Mouse (Mus musculus) CH12.LX (cell line): ENCODE results near the gene Asnsd1. TPM values are rescaled to one million over a fixed set of nuclear protein-coding genes. Genes with fewer than 3 reads are reported as not detected.
"Not testable (repeated sequence)": the region's sequence is repeated elsewhere in the genome, so short reads cannot be mapped to it uniquely, and the experiment has no call there.

Source experiments
- DNase-seq: peaks from one replicate; pipeline ENCODE4 v3.0.0-alpha.2; 2013; ENCODE audit errors: extremely low read depth
- H3K27ac ChIP-seq: 2 replicates; pipeline ENCODE4 v1.5.1; 2012; ENCODE audit warnings: low read depth, mild to moderate bottlenecking, control low read depth, moderate library complexity; ENCODE audit not compliant: insufficient read depth
- H3K27me3 ChIP-seq: replicated peaks from 2 replicates; pipeline ENCODE3; 2012; ENCODE audit warnings: inconsistent platforms
- H3K36me3 ChIP-seq, 2 experiments: replicated peaks in 1 of 2; 2 replicates each; pipeline versions ENCODE3 to v1.6.1; 2012; ENCODE audit warnings: inconsistent platforms in 1 of 2, low read length in 1 of 2, mild to moderate bottlenecking in 1 of 2, mixed read lengths in 1 of 2, moderate library complexity in 1 of 2; ENCODE audit not compliant: control insufficient read depth in 1 of 2, insufficient read depth in 1 of 2
- H3K4me1 ChIP-seq, 2 experiments: 2 replicates each; pipeline ENCODE4 v1.6.1; 2012; ENCODE audit warnings: inconsistent platforms in 1 of 2, moderate library complexity in 1 of 2; ENCODE audit not compliant: insufficient read depth in 2 of 2, control insufficient read depth in 1 of 2
- H3K4me2 ChIP-seq: 2 replicates; pipeline ENCODE4 v1.6.1; 2012; ENCODE audit warnings: low read depth, mild to moderate bottlenecking, control low read depth; ENCODE audit not compliant: poor library complexity, insufficient read depth, severe bottlenecking
- H3K4me3 ChIP-seq, 3 experiments: fragments of 150-350 bp in 1 of 3; sonication (generic) in 1 of 3; replicated peaks in 1 of 3; 2 replicates each; pipeline versions ENCODE3 to v1.5.1; 2011 to 2012; ENCODE audit warnings: low read depth in 2 of 3, low read length in 2 of 3, mild to moderate bottlenecking in 2 of 3, moderate library complexity in 2 of 3, control low read depth in 1 of 3, improper control_type of control experiment in 1 of 3, inconsistent platforms in 1 of 3, mixed read lengths in 1 of 3; ENCODE audit not compliant: poor library complexity in 1 of 3
- H3K79me2 ChIP-seq: replicated peaks from 2 replicates; pipeline ENCODE4 v1.6.1; 2012; ENCODE audit warnings: mild to moderate bottlenecking, moderate library complexity; ENCODE audit not compliant: control insufficient read depth, poor library complexity, insufficient read depth, severe bottlenecking; ENCODE audit errors: extremely low read depth
- H3K9ac ChIP-seq: 2 replicates; pipeline ENCODE4 v1.6.1; 2012; ENCODE audit warnings: low read depth, mild to moderate bottlenecking, control low read depth, moderate library complexity; ENCODE audit not compliant: insufficient read depth
- H3K9me3 ChIP-seq: replicated peaks from 2 replicates; pipeline ENCODE3; 2012; ENCODE audit warnings: low read length, inconsistent platforms, mixed read lengths
- BHLHE40 ChIP-seq: IDR thresholded peaks from 2 replicates; pipeline ENCODE4 v1.6.1; 2011; ENCODE audit warnings: mild to moderate bottlenecking, low read depth, low read length, improper control_type of control experiment
- CTCF ChIP-seq, 2 experiments: IDR thresholded peaks in 1 of 2; conservative IDR thresholded peaks in 1 of 2; 2 replicates each; pipeline ENCODE4 v1.5.1; 2011 to 2012; ENCODE audit warnings: low read depth in 2 of 2, low read length in 2 of 2, improper control_type of control experiment in 1 of 2, inconsistent platforms in 1 of 2, mild to moderate bottlenecking in 1 of 2, moderate library complexity in 1 of 2
- E2F4 ChIP-seq: IDR thresholded peaks from 2 replicates; pipeline ENCODE4 v1.6.1; 2011; ENCODE audit warnings: low read depth, low read length, improper control_type of control experiment; ENCODE audit not compliant: insufficient replicate concordance
- JUN ChIP-seq: IDR thresholded peaks from 2 replicates; pipeline ENCODE4 v1.6.1; 2011; ENCODE audit warnings: low read depth, mild to moderate bottlenecking, low read length, improper control_type of control experiment, moderate library complexity; ENCODE audit not compliant: insufficient read depth
- KAT2A ChIP-seq: IDR thresholded peaks from 2 replicates; pipeline ENCODE4 v1.6.1; 2012; ENCODE audit warnings: low read length, improper control_type of control experiment, inconsistent platforms; ENCODE audit not compliant: insufficient replicate concordance
- MAFK ChIP-seq: IDR thresholded peaks from 2 replicates; pipeline ENCODE4 v1.6.1; 2011; ENCODE audit warnings: low read length, improper control_type of control experiment; ENCODE audit not compliant: insufficient replicate concordance
- MAZ ChIP-seq: IDR thresholded peaks from 2 replicates; pipeline ENCODE4 v1.6.1; 2012; ENCODE audit warnings: low read depth, mild to moderate bottlenecking, inconsistent platforms, low read length, improper control_type of control experiment, moderate library complexity
- MEF2A ChIP-seq: IDR thresholded peaks from 2 replicates; pipeline ENCODE4 v1.6.1; 2014; ENCODE audit warnings: low read depth, mild to moderate bottlenecking, inconsistent platforms, low read length, improper control_type of control experiment, borderline replicate concordance
- NELFE ChIP-seq: IDR thresholded peaks from 2 replicates; pipeline ENCODE4 v1.6.1; 2011; ENCODE audit warnings: low read depth, low read length, improper control_type of control experiment
- POLR2A ChIP-seq: IDR thresholded peaks from 2 replicates; pipeline ENCODE4 v1.6.1; 2011; ENCODE audit warnings: low read depth, mild to moderate bottlenecking, improper control_type of control experiment, low read length
- POLR2AphosphoS2 ChIP-seq: IDR thresholded peaks from 2 replicates; pipeline ENCODE4 v1.6.1; 2011; ENCODE audit warnings: low read depth, low read length, improper control_type of control experiment
- SIN3A ChIP-seq: IDR thresholded peaks from 2 replicates; pipeline ENCODE4 v1.6.1; 2012; ENCODE audit warnings: low read length, improper control_type of control experiment, inconsistent platforms
- SMC3 ChIP-seq: IDR thresholded peaks from 2 replicates; pipeline ENCODE4 v1.6.1; 2011; ENCODE audit warnings: low read depth, low read length, improper control_type of control experiment
- TBP ChIP-seq: conservative IDR thresholded peaks from 2 replicates; pipeline ENCODE4 v1.6.1; 2011; ENCODE audit warnings: low read depth, low read length, improper control_type of control experiment
- TCF12 ChIP-seq: IDR thresholded peaks from 2 replicates; pipeline ENCODE4 v1.6.1; 2014; ENCODE audit warnings: low read depth, mild to moderate bottlenecking, inconsistent platforms, low read length, improper control_type of control experiment
- UBTF ChIP-seq: IDR thresholded peaks from 2 replicates; pipeline ENCODE4 v1.6.1; 2012; ENCODE audit warnings: low read depth, mild to moderate bottlenecking, inconsistent platforms, low read length, improper control_type of control experiment, moderate library complexity
- USF1 ChIP-seq: IDR thresholded peaks from 2 replicates; pipeline ENCODE4 v1.6.1; 2014; ENCODE audit warnings: low read depth, mild to moderate bottlenecking, inconsistent platforms, low read length, improper control_type of control experiment
- USF2 ChIP-seq: conservative IDR thresholded peaks from 2 replicates; pipeline ENCODE4 v1.6.1; 2011; ENCODE audit warnings: low read depth, low read length, improper control_type of control experiment
- ZC3H11A ChIP-seq: IDR thresholded peaks from 2 replicates; pipeline ENCODE4 v1.6.1; 2012; ENCODE audit warnings: low read depth, mild to moderate bottlenecking, inconsistent platforms, low read length, improper control_type of control experiment
- ZKSCAN1 ChIP-seq: IDR thresholded peaks from 2 replicates; pipeline ENCODE4 v1.6.1; 2012; ENCODE audit warnings: low read depth, inconsistent platforms, low read length, improper control_type of control experiment, borderline replicate concordance
- ZMIZ1 ChIP-seq: IDR thresholded peaks from 2 replicates; pipeline ENCODE4 v1.6.1; 2012; ENCODE audit warnings: low read depth, mild to moderate bottlenecking, inconsistent platforms, low read length, improper control_type of control experiment
- dilution Hi-C: fragments of 300-500 bp; cut with MboI; formaldehyde crosslinking; loops from 2 replicates; pipeline ENCODE4 v1.14.3; 2020; ENCODE audit warnings: low sequenced_read_pairs; ENCODE audit not compliant: extremely low pct_unique_long_range_greater_than_20kb, extremely low pct_ligation_motif_present
- in situ Hi-C: fragments of 300-500 bp; cut with MboI; formaldehyde crosslinking; loops from 3 replicates; pipeline ENCODE4 v1.14.3; 2019; ENCODE audit warnings: low sequenced_read_pairs, low pct_ligation_motif_present, low pct_unique_long_range_greater_than_20kb, mixed read lengths
- polyA plus RNA-seq: library from polyadenylated mRNA; unstranded; fragments of >175 nt; gene quantifications from 2 replicates; pipeline ENCODE4 v1.2.1, GENCODE M21; 2012; ENCODE audit warnings: low read depth; ENCODE audit not compliant: insufficient read length
- total RNA-seq, 2 experiments: library from RNA; depleted of rRNA; stranded (reverse); fragments of 300-350 nt in 1 of 2; fragments of >200 nt in 1 of 2; gene quantifications; 2 replicates each; pipeline ENCODE4 v1.2.3; 2012 to 2014

Gene Asnsd1
- total and polyA plus RNA-seq, 3 experiments: 81.0 to 165 (median 135) TPM

GRCm38 (mm10) chr1:53384085-53384688 is 31.6 kb upstream of the Asnsd1 start:
- DNase-seq: no peak
- Histone ChIP-seq H3K9ac (no peak overlapping the region), H3K4me2 (no peak overlapping the region), H3K9me3 (no peaks in the 10 kb centered on the region), H3K27ac (no peak overlapping the region), H3K4me1 (no peaks in the 10 kb centered on the region), H3K36me3 (no peaks in the 10 kb centered on the region), H3K79me2 (no peaks in the 10 kb centered on the region), H3K4me3 (no peak overlapping the region), H3K27me3 (no peaks in the 10 kb centered on the region)
- in situ Hi-C loops (no loop called here), dilution Hi-C loops (no loop called here)
- TF ChIP-seq USF1: no peak
- TF ChIP-seq POLR2A: no peak
- TF ChIP-seq NELFE: no peak
- TF ChIP-seq UBTF: no peak
- TF ChIP-seq KAT2A: no peak
- no peak for TF ChIP-seq ZC3H11A
- no peak for TF ChIP-seq POLR2AphosphoS2
- no peak for TF ChIP-seq ZMIZ1
- TF ChIP-seq MAZ: no peak
- no peak for TF ChIP-seq MAFK

- dilution Hi-C loops: no loop called here
- Histone ChIP-seq H3K27ac (no peak overlapping the region), H3K79me2 (no peaks in the 10 kb centered on the region), H3K9ac (no peak overlapping the region), H3K27me3 (no peaks in the 10 kb centered on the region), H3K36me3 (no peaks in the 10 kb centered on the region), H3K4me2 (no peak overlapping the region), H3K4me1 (no peaks in the 10 kb centered on the region), H3K4me3 (no peak overlapping the region), H3K9me3 (no peaks in the 10 kb centered on the region)
- in situ Hi-C loops: no loop called here
- DNase-seq: no peak
- TF ChIP-seq JUN: no peak
- TF ChIP-seq TBP: no peak
- no peak for TF ChIP-seq E2F4
- TF ChIP-seq NELFE: no peak
- TF ChIP-seq TCF12: no peak
- TF ChIP-seq SIN3A: no peak
- no peak for TF ChIP-seq ZMIZ1
- no peak for TF ChIP-seq SMC3
- no peak for TF ChIP-seq CTCF (conservative IDR thresholded peaks at IDR 0.05 in 1 of 2, IDR thresholded peaks at IDR 0.05 in 1 of 2; ENCODE audit: low read depth in 2 of 2, low read length in 2 of 2)
- no peak for TF ChIP-seq ZKSCAN1
- TF ChIP-seq UBTF: no peak
- TF ChIP-seq BHLHE40: no peak
- TF ChIP-seq MAFK: no peak
- no peak for TF ChIP-seq MEF2A
- no peak for TF ChIP-seq USF1
- no peak for TF ChIP-seq USF2
Measured at GRCm38 (mm10) chr1:53377731-53378130, 25.2 kb upstream of the Asnsd1 start.

GRCm38 (mm10) chr1:53375965-53376364 is 23.4 kb upstream of the Asnsd1 start:
- H3K27ac ChIP-seq, H3K79me2 ChIP-seq, H3K9ac ChIP-seq, DNase-seq, H3K9me3 ChIP-seq, H3K36me3 ChIP-seq, H3K4me2 ChIP-seq, H3K4me3 ChIP-seq, dilution Hi-C loops, H3K4me1 ChIP-seq, in situ Hi-C loops, H3K27me3 ChIP-seq: not testable (repeated sequence)
